In genomic region chrX:167033091-167033490, GRCm38 (mm10) we compare ENCODE assay signal across 19 mouse cellular contexts.
DNase-seq lines count a peak whose midpoint lies in the region; ATAC-seq and TF ChIP-seq lines count a peak whose summit lies in the region.
"Had no signal": no experiment of that assay in that cellular context is flagged by ENCODE, and none has a peak within 500 bp of the region (broad histone marks: within the 10 kb centered on the region; RNA-seq: fewer than 3 reads in every experiment).

No protein-coding gene starts in this region.

- ATAC-seq in heart, embryonic 14.5 days (ENCODE audit: insufficient number of reproducible peaks, insufficient read depth, low FRiP score, low read depth) = no peak
- ATAC-seq in limb, embryonic 12.5 days (ENCODE audit: insufficient number of reproducible peaks, insufficient read depth, low FRiP score, low TSS enrichment, low read depth) = peak; percentile 63; the same call in 1 of the 2 replicates
- ATAC-seq in intestine, embryonic 15.5 days = peak; percentile 41; the same call in 1 of the 2 replicates
- ATAC-seq: midbrain, embryonic 16.5 days had no signal

- H3K4me2 ChIP-seq in heart, embryonic 14.5 days (ENCODE audit: low read length) = no peak overlapping the region
- no peak overlapping the region for H3K4me2 ChIP-seq in limb, embryonic 12.5 days
- no peak overlapping the region for H3K4me2 ChIP-seq in intestine, embryonic 15.5 days (replicated peaks)
- peak overlapping the region; percentile 60 for H3K4me2 ChIP-seq in myocyte (ENCODE audit: low read depth)
- H3K4me2 ChIP-seq: embryonic facial prominence, embryonic 12.5 days; hindbrain, embryonic 15.5 days; limb, embryonic 15.5 days had no signal

- H3K27ac ChIP-seq in heart, embryonic 14.5 days (replicated peaks in 1 of 2; ENCODE audit: control insufficient read depth in 1 of 2, insufficient read depth in 1 of 2, low read depth in 2 of 2, low read length in 2 of 2) = peak overlapping the region; percentile 41 to 70; a peak in 3 of 4 replicates
- H3K27ac ChIP-seq in limb, embryonic 12.5 days = 0 out of 2 replicates have a peak overlapping the region, but pooled peaks have one; percentile 23
- H3K27ac ChIP-seq in limb, embryonic 10.5 days = no peak overlapping the region
- no peak overlapping the region for H3K27ac ChIP-seq in intestine, embryonic 15.5 days
- H3K27ac ChIP-seq: embryonic facial prominence, embryonic 12.5 days; forebrain, embryonic 10.5 days; hindbrain, embryonic 15.5 days; limb, embryonic 15.5 days had no signal

- H3K27me3 ChIP-seq in heart, embryonic 14.5 days (ENCODE audit: control insufficient read depth, insufficient read depth, low read length) = no peaks in the 10 kb centered on the region
- H3K27me3 ChIP-seq in limb, embryonic 12.5 days = peaks cover 43% of the 10 kb centered on the region
- peaks cover 100% of the 10 kb centered on the region for H3K27me3 ChIP-seq in limb, embryonic 10.5 days (ENCODE audit: low read depth, poor library complexity, severe bottlenecking)
- no peaks in the 10 kb centered on the region for H3K27me3 ChIP-seq in intestine, embryonic 15.5 days (replicated peaks)
- no peaks in the 10 kb centered on the region for H3K27me3 ChIP-seq in myocyte (ENCODE audit: control insufficient read depth, insufficient read depth, insufficient read length)

- no peaks in the 10 kb centered on the region for H3K9me3 ChIP-seq in heart, embryonic 14.5 days (ENCODE audit: control insufficient read depth, low read length)
- no peaks in the 10 kb centered on the region for H3K9me3 ChIP-seq in limb, embryonic 12.5 days
- no peaks in the 10 kb centered on the region for H3K9me3 ChIP-seq in limb, embryonic 10.5 days (replicated peaks)
- H3K9me3 ChIP-seq in intestine, embryonic 15.5 days = no peaks in the 10 kb centered on the region
- H3K9me3 ChIP-seq: embryonic facial prominence, embryonic 12.5 days; forebrain, embryonic 10.5 days; hindbrain, embryonic 15.5 days; limb, embryonic 15.5 days had no signal

- DNase-seq in heart, postnatal 25 days (ENCODE audit: low spot score) = no peak
- DNase-seq in limb, embryonic 10.5 days (ENCODE audit: low spot score) = no peak
- DNase-seq in layer of hippocampus, postnatal 36 days = no peak
- DNase-seq in thymus, adult 18-20 months = no peak
- DNase-seq: adrenal gland, postnatal 25 days; cerebellum, adult 2 months; lung, adult 2 months; right cerebral cortex, adult 18-20 months; spleen, adult 18-20 months; thymus, postnatal 4 days had no signal

- 69% methylated on average over 2 of the region's 2 CpGs for WGBS in heart, embryonic 14.5 days
- 76% methylated on average over 2 of the region's 2 CpGs for WGBS in limb, embryonic 12.5 days
- WGBS in limb, embryonic 10.5 days = 92% methylated on average over 2 of the region's 2 CpGs
- 76% methylated on average over 2 of the region's 2 CpGs for WGBS in intestine, embryonic 15.5 days

- H3K9ac ChIP-seq in heart, embryonic 14.5 days (ENCODE audit: low read length) = no peak overlapping the region
- H3K9ac ChIP-seq in limb, embryonic 12.5 days (replicated peaks) = no peak overlapping the region
- H3K9ac ChIP-seq in intestine, embryonic 15.5 days = no peak overlapping the region
- H3K9ac ChIP-seq: embryonic facial prominence, embryonic 12.5 days; hindbrain, embryonic 15.5 days; limb, embryonic 15.5 days had no signal

- intact Hi-C loops in heart, postnatal 25 days (cut with DNase I) = loop anchor here (5.0 to 10.0 kb wide), 2 partner anchors 54 to 368 kb away; no protein-coding TSS in a partner anchor

- H3ac ChIP-seq in myocyte (ENCODE audit: control insufficient read depth, insufficient read length) = no peak overlapping the region

- H3K4me3 ChIP-seq in heart, embryonic 14.5 days (ENCODE audit: control insufficient read depth in 1 of 2, insufficient read depth in 1 of 2, low read depth in 1 of 2, low read length in 2 of 2) = no peak overlapping the region
- H3K4me3 ChIP-seq in limb, embryonic 12.5 days (replicated peaks) = no peak overlapping the region
- no peak overlapping the region for H3K4me3 ChIP-seq in limb, embryonic 10.5 days
- H3K4me3 ChIP-seq in intestine, embryonic 15.5 days (replicated peaks) = no peak overlapping the region
- no peak overlapping the region for H3K4me3 ChIP-seq in myocyte
- H3K4me3 ChIP-seq: embryonic facial prominence, embryonic 12.5 days; forebrain, embryonic 10.5 days; hindbrain, embryonic 15.5 days; limb, embryonic 15.5 days had no signal

- TF ChIP-seq POLR2A in myocyte (IDR thresholded peaks at IDR 0.05; ENCODE audit: insufficient read length, low read depth) = no peak

- no peaks in the 10 kb centered on the region for H3K4me1 ChIP-seq in heart, embryonic 14.5 days (ENCODE audit: control insufficient read depth in 2 of 2, insufficient read depth in 2 of 2, low read length in 2 of 2)
- no peaks in the 10 kb centered on the region for H3K4me1 ChIP-seq in limb, embryonic 12.5 days (replicated peaks)
- H3K4me1 ChIP-seq in limb, embryonic 10.5 days = no peaks in the 10 kb centered on the region
- no peaks in the 10 kb centered on the region for H3K4me1 ChIP-seq in intestine, embryonic 15.5 days (replicated peaks)
- H3K4me1 ChIP-seq: embryonic facial prominence, embryonic 12.5 days; hindbrain, embryonic 15.5 days; limb, embryonic 15.5 days had no signal

- no peaks in the 10 kb centered on the region for H3K36me3 ChIP-seq in heart, embryonic 14.5 days (ENCODE audit: control insufficient read depth, insufficient read depth, low read length)
- H3K36me3 ChIP-seq in limb, embryonic 12.5 days = no peaks in the 10 kb centered on the region
- H3K36me3 ChIP-seq in limb, embryonic 10.5 days = no peaks in the 10 kb centered on the region
- H3K36me3 ChIP-seq in intestine, embryonic 15.5 days = no peaks in the 10 kb centered on the region
- H3K36me3 ChIP-seq in myocyte (ENCODE audit: control insufficient read depth, insufficient read depth) = no peaks in the 10 kb centered on the region
- H3K36me3 ChIP-seq: embryonic facial prominence, embryonic 12.5 days; forebrain, embryonic 10.5 days; hindbrain, embryonic 15.5 days; limb, embryonic 15.5 days had no signal

- no peaks in the 10 kb centered on the region for H3K79me2 ChIP-seq in myocyte (ENCODE audit: control insufficient read depth, insufficient read depth)

TF ChIP-seq in myocyte, 11 proteins besides CTCF, POLR2A, EP300 and RAD21:
- TF ChIP-seq SRF (IDR thresholded peaks at IDR 0.05; ENCODE audit: control insufficient read depth, insufficient read length, low read depth) (no peak), TCF12 (IDR thresholded peaks at IDR 0.05; ENCODE audit: insufficient read depth, poor library complexity, severe bottlenecking) (peak; percentile 49), MYOG (IDR thresholded peaks at IDR 0.05; ENCODE audit: control insufficient read depth in 1 of 3, insufficient read depth in 1 of 3, insufficient read length in 2 of 3, low read depth in 2 of 3) (peak in 1 of 3 experiments; percentile 42), MYOD1 (IDR thresholded peaks at IDR 0.05; ENCODE audit: control insufficient read depth in 1 of 3, insufficient read length in 2 of 3, low read depth in 2 of 3) (peak; percentile 13 to 52 (median 48))
TF ChIP-seq in myocyte: peak in this region for 3.

Comparison
In these comparisons a context has a peak if more than half of its experiments do, and no peak if none do; other contexts are left out.
1. H3K27ac ChIP-seq: peak in heart, embryonic 14.5 days (2 of 2) and limb, embryonic 12.5 days (single experiment); none in limb, embryonic 10.5 days (single experiment) and intestine, embryonic 15.5 days (single experiment).